ENCODE assay signal across 28 mouse cellular contexts in genomic region chr4:148291080-148291479, GRCm38 (mm10). TPM values are rescaled to one million over a fixed set of nuclear protein-coding genes. Genes with fewer than 3 reads are reported as not detected.
"Had no signal": no experiment of that assay in that cellular context is flagged by ENCODE, and none has a peak within 500 bp of the region (broad histone marks: within the 10 kb centered on the region; RNA-seq: fewer than 3 reads in every experiment).

No protein-coding gene starts in this region.

- H3K4me2 ChIP-seq: heart, embryonic 12.5 days; hindbrain, embryonic 13.5 days; hindbrain, embryonic 15.5 days; kidney, embryonic 15.5 days; limb, embryonic 13.5 days; limb, embryonic 15.5 days; liver, embryonic 12.5 days had no signal

- H3K27me3 ChIP-seq: hindbrain, embryonic 15.5 days had no signal

- H3K9ac ChIP-seq: heart, embryonic 12.5 days; hindbrain, embryonic 13.5 days; hindbrain, embryonic 15.5 days; kidney, embryonic 15.5 days; limb, embryonic 13.5 days; limb, embryonic 15.5 days; liver, embryonic 12.5 days; liver, embryonic 14.5 days had no signal

- H3K9me3 ChIP-seq: heart, embryonic 10.5 days; heart, embryonic 12.5 days; hindbrain, embryonic 13.5 days; hindbrain, embryonic 15.5 days; kidney, embryonic 15.5 days; limb, embryonic 13.5 days; limb, embryonic 15.5 days; liver, embryonic 12.5 days had no signal

- H3K36me3 ChIP-seq: heart, embryonic 10.5 days; heart, embryonic 12.5 days; hindbrain, embryonic 13.5 days; hindbrain, embryonic 15.5 days; kidney, embryonic 15.5 days; limb, embryonic 13.5 days; limb, embryonic 15.5 days; liver, embryonic 12.5 days had no signal

- H3K27ac ChIP-seq: gastrocnemius, adult 2 months; heart, embryonic 10.5 days; hindbrain, postnatal 0 days; kidney, embryonic 15.5 days; kidney, postnatal 0 days; limb, embryonic 13.5 days; limb, embryonic 15.5 days; liver, embryonic 12.5 days; liver, embryonic 14.5 days had no signal

- DNase-seq: gastrocnemius, adult 2 months; gastrocnemius, postnatal 10 days; gastrocnemius, postnatal 25 days; heart, adult 18-20 months; heart, postnatal 10 days; kidney, adult 11 months; kidney, adult 2 months; kidney, adult 9 months; kidney, postnatal 14 days; kidney, postnatal 36 days; layer of hippocampus, postnatal 36 days; lung, adult 18-20 months had no signal

- H3K4me3 ChIP-seq: gastrocnemius, adult 2 months; heart, embryonic 10.5 days; heart, embryonic 12.5 days; hindbrain, embryonic 13.5 days; hindbrain, embryonic 15.5 days; kidney, embryonic 15.5 days; limb, embryonic 13.5 days; limb, embryonic 15.5 days; liver, embryonic 12.5 days had no signal

- ATAC-seq: hindbrain, postnatal 0 days; intestine, embryonic 16.5 days; liver, embryonic 12.5 days had no signal

RNA-seq across cellular contexts. Expression of gene Disp3, which starts 3.3 kb away (rescaled TPM):
- total RNA-seq: gastrocnemius, adult 2 months; granulocyte monocyte progenitor cell, adult 5-6 weeks; heart, adult 18-20 months; heart, postnatal 25 days; hematopoietic stem cell, adult 5-6 weeks; liver, adult 2 months had no signal
- polyA plus RNA-seq: liver, adult 2 months; liver, embryonic 14.5 days had no signal
